Mouse (Mus musculus): ENCODE measurements around the gene Nipsnap1.

GRCm38 (mm10) chr11:4861816-4862604 lies 11.7 kb upstream of the Nipsnap1 start:
- TF ChIP-seq CTCF (IDR thresholded peaks at IDR 0.05; ENCODE audit: borderline replicate concordance, control insufficient read depth, extremely low read depth, insufficient read depth, low read length, poor library complexity), result no peak
- TF ChIP-seq POLR2A (IDR thresholded peaks at IDR 0.05; ENCODE audit: control insufficient read depth, extremely low read depth, insufficient read depth, low read length, poor library complexity), result no peak

All from thymus, adult 2 months (tissue).